ENCODE assay signal across 8 mouse cellular contexts in the genomic region with DNA sequence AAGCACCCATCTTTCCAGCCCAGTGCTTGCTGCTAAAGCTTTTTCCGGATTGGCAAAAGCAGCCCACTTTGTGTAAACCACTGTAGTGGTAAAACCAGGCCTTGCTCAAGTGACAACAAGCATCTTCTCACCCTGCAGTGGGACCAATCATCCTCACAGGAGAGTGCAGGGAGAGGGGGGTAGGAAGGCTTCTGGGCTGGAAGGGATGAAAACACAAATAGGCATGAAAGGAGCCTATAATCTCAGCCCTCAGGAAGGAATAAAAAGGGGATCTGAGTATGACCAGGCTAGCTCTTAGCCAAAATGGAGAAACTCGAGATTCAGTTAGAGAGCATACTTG.
DNase-seq lines count a peak whose midpoint lies in the region; ATAC-seq lines count a peak whose summit lies in the region.
"Had no signal": no experiment of that assay in that cellular context is flagged by ENCODE, and none has a peak within 500 bp of the region (broad histone marks: within the 10 kb centered on the region; RNA-seq: fewer than 3 reads in every experiment).

No protein-coding gene starts in this region.

- no peak overlapping the region for H3K9ac ChIP-seq in hindbrain, embryonic 16.5 days (ENCODE audit: low read depth, low read length)
- no peak overlapping the region for H3K9ac ChIP-seq in forebrain, embryonic 14.5 days (ENCODE audit: low read length)
- no peak overlapping the region for H3K9ac ChIP-seq in intestine, embryonic 16.5 days (ENCODE audit: low read depth, low read length)
- H3K9ac ChIP-seq in neural tube, embryonic 15.5 days (replicated peaks) = no peak overlapping the region

- H3K9me3 ChIP-seq in hindbrain, embryonic 10.5 days = no peaks in the 10 kb centered on the region
- H3K9me3 ChIP-seq in hindbrain, embryonic 16.5 days (ENCODE audit: control insufficient read depth, low read length) = no peaks in the 10 kb centered on the region
- no peaks in the 10 kb centered on the region for H3K9me3 ChIP-seq in forebrain, embryonic 14.5 days (replicated peaks; ENCODE audit: control insufficient read depth, low read length)
- no peaks in the 10 kb centered on the region for H3K9me3 ChIP-seq in intestine, embryonic 16.5 days (ENCODE audit: control insufficient read depth, low read length)
- no peaks in the 10 kb centered on the region for H3K9me3 ChIP-seq in neural tube, embryonic 15.5 days (replicated peaks)

- no peaks in the 10 kb centered on the region for H3K27me3 ChIP-seq in hindbrain, embryonic 10.5 days (ENCODE audit: insufficient read depth, poor library complexity, severe bottlenecking)
- H3K27me3 ChIP-seq in hindbrain, embryonic 16.5 days (replicated peaks; ENCODE audit: control insufficient read depth, insufficient read depth, low read length) = no peaks in the 10 kb centered on the region
- no peaks in the 10 kb centered on the region for H3K27me3 ChIP-seq in forebrain, embryonic 14.5 days (replicated peaks; ENCODE audit: control insufficient read depth, insufficient read depth, low read length)
- H3K27me3 ChIP-seq in intestine, embryonic 16.5 days (replicated peaks; ENCODE audit: control insufficient read depth, insufficient read depth, low read length) = no peaks in the 10 kb centered on the region
- no peaks in the 10 kb centered on the region for H3K27me3 ChIP-seq in neural tube, embryonic 15.5 days (replicated peaks)

- no peak overlapping the region for H3K4me3 ChIP-seq in hindbrain, embryonic 10.5 days
- H3K4me3 ChIP-seq in hindbrain, embryonic 16.5 days (ENCODE audit: low read length) = no peak overlapping the region
- H3K4me3 ChIP-seq in forebrain, embryonic 14.5 days (ENCODE audit: low read depth, low read length) = no peak overlapping the region
- no peak overlapping the region for H3K4me3 ChIP-seq in intestine, embryonic 16.5 days (ENCODE audit: low read length)
- no peak overlapping the region for H3K4me3 ChIP-seq in neural tube, embryonic 15.5 days (replicated peaks)

- peak overlapping the region; percentile 13; the same call in 1 of the 2 replicates for H3K27ac ChIP-seq in hindbrain, embryonic 10.5 days
- H3K27ac ChIP-seq in hindbrain, embryonic 16.5 days (ENCODE audit: low read depth, low read length) = no peak overlapping the region; the same call in 1 of the 2 replicates
- peak overlapping the region; percentile 34; the same call in 1 of the 2 replicates for H3K27ac ChIP-seq in forebrain, embryonic 14.5 days (ENCODE audit: low read depth, low read length)
- no peak overlapping the region for H3K27ac ChIP-seq in intestine, embryonic 16.5 days (ENCODE audit: low read length)
- peak overlapping the region; percentile 71 for H3K27ac ChIP-seq in neural tube, embryonic 15.5 days (replicated peaks)

- no peak for ATAC-seq in hindbrain, embryonic 16.5 days
- no peak; the same call in 1 of the 2 replicates for ATAC-seq in forebrain, embryonic 14.5 days
- ATAC-seq in intestine, embryonic 16.5 days = 0 out of 2 replicates have a peak, but pooled peaks have one; percentile 5
- 0 out of 2 replicates have a peak, but pooled peaks have one; percentile 19 for ATAC-seq in neural tube, embryonic 15.5 days (ENCODE audit: low FRiP score)

- H3K4me2 ChIP-seq in hindbrain, embryonic 16.5 days (ENCODE audit: low read length) = no peak overlapping the region
- 0 out of 2 replicates have a peak overlapping the region, but pooled peaks have one; percentile 18 for H3K4me2 ChIP-seq in forebrain, embryonic 14.5 days (ENCODE audit: low read length)
- H3K4me2 ChIP-seq in intestine, embryonic 16.5 days (ENCODE audit: low read depth, low read length) = no peak overlapping the region
- H3K4me2 ChIP-seq in neural tube, embryonic 15.5 days = peak overlapping the region; percentile 20; the same call in 1 of the 2 replicates

- no peaks in the 10 kb centered on the region for H3K36me3 ChIP-seq in hindbrain, embryonic 10.5 days
- H3K36me3 ChIP-seq in hindbrain, embryonic 16.5 days (ENCODE audit: control insufficient read depth, insufficient read depth, low read length) = no peaks in the 10 kb centered on the region
- H3K36me3 ChIP-seq in forebrain, embryonic 14.5 days (ENCODE audit: control insufficient read depth, insufficient read depth, low read length) = no peaks in the 10 kb centered on the region
- H3K36me3 ChIP-seq in intestine, embryonic 16.5 days (ENCODE audit: control insufficient read depth, insufficient read depth, low read length) = no peaks in the 10 kb centered on the region
- no peaks in the 10 kb centered on the region for H3K36me3 ChIP-seq in neural tube, embryonic 15.5 days

- 0 out of 2 replicates have a peak, but pooled peaks cover 7% of the 10 kb centered on the region for H3K4me1 ChIP-seq in hindbrain, embryonic 10.5 days (replicated peaks)
- H3K4me1 ChIP-seq in hindbrain, embryonic 16.5 days (ENCODE audit: control insufficient read depth, insufficient read depth, low read depth, low read length) = no peaks in the 10 kb centered on the region; the same call in 1 of the 2 replicates
- peaks cover 14% of the 10 kb centered on the region for H3K4me1 ChIP-seq in forebrain, embryonic 14.5 days (ENCODE audit: control insufficient read depth, insufficient read depth, low read length)
- H3K4me1 ChIP-seq in intestine, embryonic 16.5 days (ENCODE audit: control insufficient read depth, insufficient read depth, low read length) = no peaks in the 10 kb centered on the region
- peaks cover 14% of the 10 kb centered on the region for H3K4me1 ChIP-seq in neural tube, embryonic 15.5 days

- 74% methylated on average over 2 of the region's 2 CpGs for WGBS in hindbrain, embryonic 10.5 days
- 65% methylated on average over 2 of the region's 2 CpGs for WGBS in hindbrain, embryonic 16.5 days
- WGBS in forebrain, embryonic 14.5 days = 38% methylated on average over 2 of the region's 2 CpGs
- 45% methylated on average over 2 of the region's 2 CpGs for WGBS in intestine, embryonic 16.5 days
- WGBS in neural tube, embryonic 15.5 days = 50% methylated on average over 2 of the region's 2 CpGs

- DNase-seq in hindbrain, embryonic 10.5 days (ENCODE audit: low spot score) = peak; percentile 4
- DNase-seq in forebrain, embryonic 14.5 days (ENCODE audit: low spot score) = no peak
- no peak for DNase-seq in kidney, adult 11 months
- DNase-seq in ovary, adult 18-20 months (ENCODE audit: low spot score) = no peak
- DNase-seq: lung, postnatal 36 days had no signal

Comparison
In these comparisons a context has a peak if more than half of its experiments do, and no peak if none do; other contexts are left out.
1. H3K27ac ChIP-seq: peak in hindbrain, embryonic 10.5 days (single experiment), forebrain, embryonic 14.5 days (single experiment) and neural tube, embryonic 15.5 days (single experiment); none in hindbrain, embryonic 16.5 days (single experiment) and intestine, embryonic 16.5 days (single experiment).
2. ATAC-seq: peak in intestine, embryonic 16.5 days (single experiment) and neural tube, embryonic 15.5 days (single experiment); none in hindbrain, embryonic 16.5 days (single experiment) and forebrain, embryonic 14.5 days (single experiment).
3. H3K4me2 ChIP-seq: peak in forebrain, embryonic 14.5 days (single experiment) and neural tube, embryonic 15.5 days (single experiment); none in hindbrain, embryonic 16.5 days (single experiment) and intestine, embryonic 16.5 days (single experiment).